Mouse (Mus musculus) bone marrow macrophage, adult 2 months (primary cell): ENCODE measurements around the gene Ceacam1. TPM values are rescaled to one million over a fixed set of nuclear protein-coding genes. Genes with fewer than 3 reads are reported as not detected.

ENCODE experiments used
- H3K27ac ChIP-seq: 2 replicates; pipeline ENCODE4 v1.5.1; 2012; ENCODE audit warnings: low read depth, low read length; ENCODE audit not compliant: insufficient read depth
- H3K4me1 ChIP-seq: 2 replicates; pipeline ENCODE4 v1.6.1; 2012; ENCODE audit warnings: low read length; ENCODE audit not compliant: control insufficient read depth, insufficient read depth
- H3K4me3 ChIP-seq: 2 replicates; pipeline ENCODE4 v1.5.1; 2012; ENCODE audit warnings: mild to moderate bottlenecking, low read length, moderate library complexity; ENCODE audit not compliant: insufficient read depth
- CTCF ChIP-seq: IDR thresholded peaks from 2 replicates; pipeline ENCODE4 v1.5.1; 2012; ENCODE audit warnings: low read depth, mild to moderate bottlenecking, low read length, moderate library complexity
- POLR2A ChIP-seq: IDR thresholded peaks from 2 replicates; pipeline ENCODE4 v1.6.1; 2012; ENCODE audit warnings: mild to moderate bottlenecking, low read depth, low read length, borderline replicate concordance
- polyA plus RNA-seq: library from polyadenylated mRNA; stranded (reverse); fragments of >200 nt; gene quantifications from 2 replicates; pipeline ENCODE4 v1.2.4, GENCODE M21; 2012; ENCODE audit not compliant: missing spikeins, insufficient read depth, insufficient read length

Gene Ceacam1
- polyA plus RNA-seq, 1 experiment: 20.1 TPM

DNA sequence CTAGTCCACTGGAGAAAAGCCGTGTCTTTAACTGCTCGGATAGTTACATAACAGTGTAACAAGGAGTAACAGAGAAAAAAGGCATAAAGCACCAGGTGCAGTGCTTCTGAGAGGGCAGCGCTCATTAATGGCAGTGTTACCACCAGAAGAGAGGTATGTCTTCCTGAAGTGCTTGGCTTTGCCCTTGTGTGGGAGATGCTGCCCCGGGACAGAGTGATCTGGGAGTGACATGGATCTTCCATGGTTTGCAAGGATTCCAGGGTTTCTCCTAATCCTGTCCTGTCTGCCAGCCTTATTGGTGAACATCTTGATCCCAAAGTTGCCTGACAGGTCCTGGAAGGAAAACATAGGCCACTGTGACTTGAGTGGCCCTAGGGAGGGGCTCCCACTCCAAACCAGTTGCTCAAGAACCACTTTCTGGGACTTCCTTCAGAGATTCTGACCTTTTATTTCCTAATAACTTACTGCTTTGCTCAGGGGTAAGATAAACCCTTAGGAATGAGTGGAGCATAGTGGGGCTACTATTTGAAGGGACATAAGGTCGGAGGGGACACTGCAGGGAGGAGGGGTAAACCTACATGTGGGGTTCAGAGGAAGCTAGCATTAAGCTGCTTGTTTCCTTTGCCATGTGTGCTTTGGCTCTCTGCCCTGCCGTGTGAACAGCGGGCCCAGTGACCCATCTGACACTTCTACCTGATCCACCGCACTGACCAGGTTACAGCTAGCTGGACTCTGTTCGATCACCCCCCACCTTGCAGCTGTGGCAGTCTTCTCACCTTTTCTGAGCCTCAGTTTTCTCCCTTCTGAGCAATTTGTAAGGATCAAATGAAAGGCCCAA lies 37.2 kb downstream of the Ceacam1 start:
- Histone ChIP-seq H3K4me1 (peaks cover 37% of the 10 kb centered on the region), H3K4me3 (no peak overlapping the region), H3K27ac (no peak overlapping the region)
- TF ChIP-seq POLR2A: no peak
- no peak for TF ChIP-seq CTCF

- Histone ChIP-seq H3K27ac (no peak overlapping the region), H3K4me3 (no peak overlapping the region), H3K4me1 (peaks cover 46% of the 10 kb centered on the region)
- TF ChIP-seq POLR2A: no peak
Observed at GRCm38 (mm10) chr7:25439124-25439822, 38.1 kb downstream of the Ceacam1 start.

DNA sequence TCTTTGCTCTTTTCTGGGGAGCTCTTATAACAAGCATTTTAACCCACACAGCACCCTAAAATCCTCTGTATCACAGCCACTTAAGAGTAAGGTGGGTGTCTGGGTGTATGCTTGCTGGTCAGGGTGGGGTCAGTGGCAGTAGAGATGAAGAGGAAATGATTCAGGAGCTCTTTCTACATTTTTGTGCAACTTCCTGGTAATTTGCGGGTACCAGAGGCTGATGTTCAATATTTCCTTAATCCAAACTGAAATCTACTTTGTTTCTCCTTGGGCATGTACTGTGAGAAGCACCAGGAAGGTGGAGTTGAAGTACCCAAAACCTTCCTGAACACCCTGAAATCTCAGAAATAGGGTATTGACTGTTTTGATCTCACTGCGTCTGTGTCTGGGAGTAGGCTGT lies 40.7 kb downstream of the Ceacam1 start:
- Histone ChIP-seq H3K27ac (peak overlapping the region; percentile 38), H3K4me3 (no peak overlapping the region), H3K4me1 (peaks cover 64% of the 10 kb centered on the region)
- no peak for TF ChIP-seq POLR2A
- TF ChIP-seq CTCF: no peak

DNA sequence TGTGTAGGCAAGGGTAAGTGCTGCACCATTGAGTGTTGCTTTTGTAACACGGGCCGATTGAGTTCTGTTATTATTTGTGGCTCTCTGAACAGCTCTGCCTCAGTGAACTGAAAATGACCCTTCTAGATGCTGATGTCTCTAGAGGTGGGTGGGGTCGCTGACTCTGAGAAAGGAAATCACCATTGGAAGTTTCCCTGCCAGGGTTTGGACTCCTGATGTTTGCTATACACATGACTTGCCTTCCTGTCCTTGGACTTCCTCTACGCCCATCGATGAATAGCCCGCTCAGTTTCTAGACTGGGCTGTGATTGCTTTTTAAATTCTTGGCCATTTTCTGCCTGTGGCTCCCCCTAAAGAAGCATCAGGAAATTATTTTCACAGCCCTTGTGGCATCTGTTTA lies 41.2 kb downstream of the Ceacam1 start:
- H3K4me1 ChIP-seq: peaks cover 64% of the 10 kb centered on the region
- peak overlapping the region; percentile 38 for H3K27ac ChIP-seq
- H3K4me3 ChIP-seq: no peak overlapping the region
- TF ChIP-seq CTCF (no peak), POLR2A (no peak)

GRCm38 (mm10) chr7:25435546-25435851 lies 41.9 kb downstream of the Ceacam1 start:
- no peak for TF ChIP-seq CTCF
- TF ChIP-seq POLR2A: no peak
- Histone ChIP-seq H3K27ac (peak overlapping the region; percentile 38), H3K4me1 (peaks cover 67% of the 10 kb centered on the region), H3K4me3 (no peak overlapping the region)

DNA sequence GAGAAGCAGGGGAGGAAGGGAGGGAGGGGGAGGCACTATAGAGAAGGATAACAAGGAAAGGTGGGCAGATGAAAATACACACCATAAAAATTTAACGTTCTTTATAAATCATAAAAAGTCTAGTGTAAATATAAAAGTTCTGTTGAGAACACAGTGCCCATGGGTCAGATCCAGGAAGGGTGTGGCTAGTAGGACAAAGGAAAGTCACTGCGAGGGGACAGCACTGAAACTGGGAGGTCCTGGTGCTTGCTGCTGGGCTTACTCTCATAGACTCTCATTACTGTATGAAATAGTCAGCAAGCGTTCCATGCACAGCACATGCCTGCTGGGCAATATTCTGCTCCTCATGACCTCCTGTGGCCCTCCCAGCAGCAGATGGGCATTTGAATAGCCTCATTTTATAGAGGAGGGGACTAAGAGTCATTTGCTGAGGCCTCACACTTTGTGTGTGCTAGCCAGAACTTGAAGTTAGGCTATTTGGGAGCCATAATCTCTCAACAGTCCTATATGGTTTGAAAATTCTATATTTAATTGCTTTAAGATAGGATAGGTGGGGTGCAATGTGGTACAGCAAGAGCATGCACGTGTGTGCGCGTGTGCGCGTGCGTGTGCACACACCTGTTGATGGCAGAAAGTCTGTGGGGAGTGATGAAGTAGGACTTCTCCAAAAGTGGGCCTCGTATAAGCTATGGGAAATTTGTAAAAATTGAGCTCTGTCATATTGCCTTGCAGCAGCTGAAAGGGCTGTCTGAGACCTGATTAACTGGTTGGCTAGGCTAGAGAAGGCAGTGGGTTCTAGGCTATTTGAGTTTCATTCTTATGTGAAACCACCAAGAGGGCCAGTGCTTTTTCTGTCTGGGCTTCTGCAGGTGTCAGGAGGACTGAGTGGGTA lies 42.5 kb downstream of the Ceacam1 start:
- Histone ChIP-seq H3K4me1 (peaks cover 65% of the 10 kb centered on the region), H3K4me3 (no peak overlapping the region), H3K27ac (peak overlapping the region; percentile 38)
- TF ChIP-seq POLR2A (no peak), CTCF (no peak)

DNA sequence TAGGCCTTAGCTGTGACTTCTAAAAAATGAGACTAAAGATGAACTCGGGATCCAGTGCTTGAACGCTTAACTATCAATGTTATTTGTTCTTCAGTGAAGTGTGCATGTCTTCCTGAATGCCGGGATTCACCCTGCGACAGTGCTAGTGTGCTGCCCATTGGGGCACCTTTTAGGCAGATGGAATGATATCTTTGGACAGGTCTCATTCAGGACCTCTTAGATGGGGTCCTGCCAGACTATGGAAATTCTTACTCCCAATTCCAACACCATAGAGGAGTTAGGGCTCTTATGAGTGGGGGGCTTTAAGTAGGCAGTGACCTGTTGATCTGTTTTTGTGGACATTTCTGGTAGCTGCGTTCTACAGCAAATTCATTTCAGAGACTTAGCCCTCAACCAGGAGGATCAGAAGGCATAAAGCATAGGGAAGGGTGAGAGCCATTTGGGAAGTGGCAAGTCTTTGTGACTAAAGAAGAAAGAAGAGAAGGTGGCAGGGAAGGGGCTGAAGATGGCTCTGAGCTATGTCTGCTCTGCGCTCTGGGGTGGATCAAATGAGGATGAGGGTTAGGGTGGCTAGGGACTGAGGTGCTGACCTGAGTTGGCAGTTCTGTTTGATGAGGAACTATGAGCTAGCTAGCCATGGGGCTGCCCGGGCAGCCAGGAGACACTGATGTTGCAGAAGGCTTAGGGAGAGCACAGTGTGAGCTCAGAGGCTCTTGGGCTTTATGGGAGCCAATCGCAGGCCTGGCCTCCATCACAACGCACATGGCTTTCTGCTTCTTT lies 43.4 kb downstream of the Ceacam1 start:
- Histone ChIP-seq H3K4me1 (peaks cover 65% of the 10 kb centered on the region), H3K27ac (no peak overlapping the region), H3K4me3 (no peak overlapping the region)
- TF ChIP-seq CTCF (no peak), POLR2A (no peak)

GRCm38 (mm10) chr7:25433007-25433541 lies 44.3 kb downstream of the Ceacam1 start:
- Histone ChIP-seq H3K4me3 (no peak overlapping the region), H3K27ac (peak overlapping the region; percentile 33), H3K4me1 (peaks cover 61% of the 10 kb centered on the region)
- no peak for TF ChIP-seq CTCF
- TF ChIP-seq POLR2A: no peak

GRCm38 (mm10) chr7:25432381-25432780 lies 45.0 kb downstream of the Ceacam1 start:
- Histone ChIP-seq H3K27ac (peak overlapping the region; percentile 14; the same call in 1 of the 2 replicates), H3K4me3 (no peak overlapping the region), H3K4me1 (peaks cover 54% of the 10 kb centered on the region)
- TF ChIP-seq POLR2A (no peak), CTCF (no peak)
